Mouse (Mus musculus) adrenal gland, adult 2 months (tissue): ENCODE results near the gene Kcnma1. TPM values are rescaled to one million over a fixed set of nuclear protein-coding genes. Genes with fewer than 3 reads are reported as not detected.

Experiments used
- DNase-seq: peaks from one replicate; pipeline ENCODE4 v3.0.0; 2021
- long read RNA-seq: library from polyadenylated mRNA; stranded (forward); transcript quantifications from one replicate; pipeline ENCODE4 v2.0.0, GENCODE M21; 2021
- polyA plus RNA-seq: library from polyadenylated mRNA; depleted of rRNA; stranded (reverse); fragments of >200 nt; gene quantifications from 2 replicates; pipeline ENCODE4 v1.2.3, GENCODE M21; 2012; rRNA removed
- total RNA-seq, 2 experiments: library from RNA; stranded (reverse); gene quantifications; 2 replicates each; pipeline ENCODE4 v1.2.3; 2021

Kcnma1 gene
- total RNA-seq: 10 to 100 TPM; 48.9 to 77.4 TPM
- 24.0 and 27.6 TPM in 2 replicates for polyA plus RNA-seq
- long read RNA-seq, partial matches to known transcripts: 13 of 16 reads
- long read RNA-seq, other reads (novel, unspliced or antisense): 3 of 16 reads

DNA sequence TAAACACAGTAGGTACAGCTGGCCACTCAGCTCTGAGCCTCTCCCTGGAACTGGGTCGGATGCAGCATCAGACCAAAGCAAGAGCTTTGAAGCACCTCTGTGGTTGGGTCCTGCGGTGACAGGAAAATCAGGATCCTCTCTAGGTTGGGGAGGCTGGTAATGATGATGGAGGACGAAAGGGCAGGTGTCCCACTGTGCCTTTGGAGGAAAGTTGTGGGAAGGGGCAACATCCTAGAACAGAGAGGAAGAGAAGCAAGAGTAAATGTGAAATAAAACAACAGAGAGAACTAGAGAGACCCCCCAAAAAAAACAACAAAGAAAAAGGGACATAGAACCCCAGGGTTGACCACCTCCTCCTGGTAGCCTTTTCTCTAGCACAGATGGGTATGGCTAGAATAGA, at the start of gene Kcnma1:
Gene Kcnma1 (minus strand): TSS at position 101 of the 400 bp plus-strand sequence.
- DNase-seq: no peak

DNA sequence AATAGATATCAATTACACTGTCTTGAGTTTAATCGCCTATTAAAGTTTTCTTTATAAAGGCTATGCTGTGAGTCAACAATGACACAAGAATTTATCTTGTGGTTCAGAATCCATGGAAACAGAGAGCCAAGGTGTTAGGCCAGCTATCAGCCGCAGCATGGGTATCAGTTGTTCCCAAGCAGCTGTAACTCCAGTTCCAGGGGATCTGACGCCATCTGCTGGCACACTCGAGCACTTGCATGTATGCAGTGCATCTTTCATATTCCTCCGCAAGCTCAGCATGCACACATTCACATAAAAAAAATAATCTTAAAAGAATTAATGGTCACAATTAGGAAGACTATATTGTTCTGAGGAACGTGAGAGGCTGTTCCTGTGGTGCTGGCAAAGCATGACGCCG, 45.5 kb upstream of the Kcnma1 start:
- peak; percentile 48 for DNase-seq

DNA sequence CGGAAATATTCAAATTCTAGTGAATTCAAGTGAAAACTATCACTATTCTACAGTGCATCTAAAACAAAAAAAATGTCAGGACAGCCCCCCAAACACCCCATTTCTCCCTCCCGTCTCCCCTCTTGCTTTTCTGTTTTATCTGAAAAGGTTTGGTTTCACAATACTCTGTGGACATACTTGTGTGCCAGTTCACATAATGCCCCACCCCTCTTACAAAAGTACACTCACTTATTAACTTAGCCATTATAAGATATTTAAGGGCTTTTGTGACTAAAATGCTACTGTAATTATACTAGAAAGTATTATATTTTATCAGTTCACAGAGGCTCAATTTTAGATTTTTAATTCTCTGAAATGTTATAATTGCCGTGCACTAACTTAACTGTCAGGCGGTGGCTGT, 45.0 kb upstream of the Kcnma1 start:
- DNase-seq: no peak

DNA sequence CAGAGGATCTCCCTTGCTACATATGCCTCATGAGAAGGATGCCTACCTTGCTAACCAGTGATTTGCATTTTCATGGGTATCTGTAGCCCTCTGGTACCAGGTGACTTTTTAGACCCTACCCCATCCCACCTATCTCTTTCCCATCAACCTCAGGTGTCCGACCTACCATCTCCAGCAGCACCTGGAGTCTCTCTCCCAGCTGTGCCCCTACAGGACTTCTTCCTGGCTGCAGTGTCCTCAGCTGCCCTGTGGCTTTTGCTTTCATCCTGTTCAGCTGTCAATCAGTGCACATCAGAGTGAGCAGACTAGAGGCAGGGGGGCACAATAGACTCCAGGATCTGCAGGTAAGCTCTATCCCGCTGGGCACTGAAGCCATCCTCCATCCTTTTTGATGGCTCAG, 37.5 kb upstream of the Kcnma1 start:
- no peak for DNase-seq

DNA sequence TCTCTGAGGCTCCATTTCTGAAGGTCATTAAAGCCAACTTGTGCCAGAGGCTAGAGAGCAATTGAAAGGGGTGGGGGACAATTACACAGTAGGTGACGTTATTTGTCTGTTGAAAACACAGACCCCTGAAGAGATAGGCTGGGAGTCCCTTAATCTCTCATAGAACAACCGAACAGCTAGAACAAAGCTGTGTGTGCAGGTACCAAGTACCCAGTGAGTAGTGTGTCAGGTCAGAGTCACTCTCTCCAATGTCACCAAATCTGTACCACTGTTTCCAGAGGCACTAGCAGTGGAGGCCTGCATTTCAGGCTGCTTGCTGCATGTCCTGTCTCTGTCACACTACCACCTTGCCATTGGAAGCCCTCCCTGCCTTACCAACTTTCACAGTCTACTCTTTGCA, 22.3 kb upstream of the Kcnma1 start:
- peak; percentile 14 for DNase-seq

DNA sequence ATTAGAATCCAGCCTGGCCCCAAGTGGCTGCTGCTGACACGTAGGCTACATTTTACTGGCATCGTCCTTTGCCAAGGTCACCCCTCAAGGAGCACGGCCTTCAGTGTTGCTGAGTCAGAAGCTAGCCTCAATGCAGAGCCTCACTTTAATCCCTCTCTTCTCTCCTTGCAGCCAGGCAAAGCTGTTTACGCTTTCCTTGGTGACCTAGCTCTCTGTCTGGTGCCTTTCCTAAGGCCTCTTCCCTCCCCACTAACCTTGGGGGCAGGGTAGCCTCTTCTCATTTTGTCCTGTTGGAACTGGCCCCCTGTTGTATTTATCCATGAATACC, 21.9 kb upstream of the Kcnma1 start:
- DNase-seq: peak; percentile 87

DNA sequence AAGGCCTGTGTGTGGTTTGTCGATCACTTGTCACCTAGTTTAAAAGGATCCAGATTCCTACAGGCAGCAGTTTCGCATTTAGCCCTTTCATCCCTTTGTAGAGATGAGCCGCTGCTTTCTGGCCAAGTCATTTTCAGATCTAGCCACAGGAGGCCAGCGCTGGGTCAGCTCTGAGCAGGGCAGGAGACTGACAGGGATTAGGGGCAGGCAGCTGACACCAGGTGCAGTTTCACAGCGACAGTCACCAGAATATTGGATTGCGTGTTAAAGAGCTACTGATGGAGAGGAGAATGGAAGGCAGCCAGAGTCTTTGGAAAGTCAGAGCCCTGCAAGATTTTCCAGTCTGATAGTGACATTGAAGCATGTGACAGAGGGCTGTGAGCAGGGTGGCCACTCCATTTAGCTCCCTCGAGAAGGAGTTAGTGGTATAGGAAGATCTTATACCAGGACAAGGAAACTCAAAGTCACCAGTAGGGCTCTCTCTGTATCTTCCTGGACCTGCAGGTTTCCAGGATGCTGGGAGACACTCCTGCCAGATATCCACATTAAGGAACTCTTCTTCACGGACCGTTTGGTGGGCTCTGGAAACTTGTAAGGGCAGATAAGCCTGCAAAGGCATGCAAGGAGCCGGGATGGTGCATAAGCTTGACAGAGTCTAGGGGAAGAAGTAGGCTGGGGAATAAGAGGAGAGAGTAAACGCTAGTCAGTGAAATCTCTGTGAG, 21.4 kb upstream of the Kcnma1 start:
- peak; percentile 56 for DNase-seq

DNA sequence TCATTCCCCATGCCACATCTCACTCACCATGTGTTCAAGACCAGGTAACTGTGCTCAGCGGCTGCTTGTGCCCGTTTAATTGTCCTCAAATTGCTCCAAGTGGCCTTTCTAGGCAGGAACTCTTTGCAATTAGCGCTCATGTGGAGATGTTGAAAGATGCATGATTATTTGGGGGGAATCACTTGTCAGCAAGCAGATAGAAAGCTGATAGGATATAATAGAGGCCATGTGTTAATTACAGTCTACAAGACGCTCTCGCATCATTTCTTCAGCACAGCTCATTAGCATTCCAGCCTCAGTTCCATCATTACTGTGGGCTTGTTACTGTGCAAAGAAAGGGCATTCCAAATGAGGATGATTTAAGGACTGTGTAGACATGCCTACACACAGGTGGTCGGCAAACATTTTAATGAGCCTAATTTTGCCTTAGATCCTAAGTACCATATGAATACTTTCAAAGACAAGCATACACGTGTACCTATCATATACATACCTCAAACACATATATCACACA, 18.6 kb upstream of the Kcnma1 start:
- DNase-seq: no peak

DNA sequence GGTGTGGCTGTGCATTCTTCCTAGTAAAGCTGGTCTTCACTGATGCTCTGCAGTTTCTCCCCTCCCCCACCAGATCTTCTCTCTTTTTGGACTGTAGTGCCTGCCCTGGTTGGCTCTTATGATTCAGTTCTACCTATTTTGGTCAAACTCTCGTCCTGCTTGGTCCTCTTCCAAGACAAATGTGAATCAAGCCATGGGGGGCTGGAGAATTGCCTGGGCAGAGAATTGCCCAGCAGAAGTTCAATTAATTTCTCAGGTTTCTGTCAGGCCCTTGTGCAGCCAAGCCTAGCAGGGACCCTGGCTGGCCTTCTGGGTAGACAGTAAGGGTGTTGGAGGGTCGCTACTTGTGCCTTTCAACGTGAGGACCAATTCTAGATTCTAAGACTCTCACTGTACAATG, 17.9 kb upstream of the Kcnma1 start:
- no peak for DNase-seq

DNA sequence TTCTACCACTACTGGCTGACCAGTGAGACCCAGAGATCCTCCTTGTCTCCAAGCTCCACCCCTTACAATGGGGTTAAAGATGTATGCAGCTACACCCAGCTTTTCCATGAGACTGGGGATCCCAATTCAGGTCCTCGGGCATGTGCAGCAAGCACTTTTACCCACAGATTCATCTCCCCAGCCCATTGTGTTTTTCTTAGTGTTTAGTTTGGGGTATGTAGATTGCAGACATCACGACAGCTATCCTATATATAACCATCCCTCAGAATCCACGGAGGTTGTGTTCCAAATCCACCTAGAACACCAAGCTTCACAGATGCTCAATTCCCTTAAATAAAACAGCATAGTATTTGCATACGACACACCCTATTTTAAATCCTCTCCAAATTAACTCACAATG, 6.4 kb upstream of the Kcnma1 start:
- DNase-seq: no peak

DNA sequence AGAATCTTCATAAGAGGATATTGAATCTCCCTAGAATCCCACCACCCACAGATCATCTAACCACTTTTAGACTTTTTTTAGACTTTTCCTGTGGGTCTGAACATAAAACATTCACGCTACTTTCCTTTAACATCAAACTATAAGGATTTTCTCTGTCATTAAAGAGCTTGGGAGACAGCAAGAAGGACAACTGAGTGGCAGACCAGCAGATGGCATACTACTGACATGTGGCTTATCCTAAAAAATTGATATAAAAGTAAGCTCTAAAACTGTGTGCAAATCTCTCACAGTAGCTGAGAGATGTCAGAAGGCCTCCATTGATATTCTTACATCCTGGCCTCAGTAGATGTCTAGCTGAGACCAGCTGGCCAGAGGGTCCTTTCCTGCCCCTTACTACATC, 4.3 kb downstream of the Kcnma1 start:
- DNase-seq: no peak

DNA sequence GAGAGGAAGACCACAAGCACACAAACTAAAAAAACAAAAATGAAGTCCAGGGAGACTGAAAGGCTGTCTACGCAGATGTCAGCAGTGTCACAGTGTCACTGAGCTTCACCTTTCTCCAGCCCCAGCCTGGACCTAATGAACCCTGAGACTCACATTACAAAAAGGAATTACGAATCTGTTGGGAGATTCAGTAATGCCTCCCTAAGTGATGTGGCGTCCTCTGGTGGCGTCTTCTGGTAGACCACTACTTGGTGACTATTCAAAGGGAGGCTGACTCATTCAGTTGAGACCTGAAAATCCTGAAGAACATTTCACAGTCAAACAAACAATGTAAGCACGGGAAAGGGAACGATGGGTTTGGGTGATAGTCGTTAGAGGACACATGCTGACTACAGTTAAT, 6.0 kb downstream of the Kcnma1 start:
- peak; percentile 87 for DNase-seq

DNA sequence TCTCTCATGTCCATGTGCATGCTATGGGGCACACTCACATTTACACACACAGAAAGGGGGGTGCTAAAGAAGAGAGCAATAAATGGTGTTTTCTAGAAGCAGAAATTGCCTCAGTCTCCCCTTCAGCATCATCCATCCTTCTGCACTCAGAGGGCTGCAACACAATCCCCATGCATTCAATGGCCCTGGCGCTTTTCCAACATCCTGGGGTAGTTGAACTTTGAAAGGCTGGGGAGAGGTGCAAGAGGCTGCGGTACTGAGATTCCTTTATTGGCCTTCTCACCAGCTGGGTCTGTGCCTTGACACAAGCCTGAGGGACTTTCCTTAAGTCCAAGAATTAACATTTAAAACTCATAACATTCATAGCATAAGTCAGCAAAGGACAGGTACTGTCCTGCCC, 8.0 kb downstream of the Kcnma1 start:
- DNase-seq: no peak

DNA sequence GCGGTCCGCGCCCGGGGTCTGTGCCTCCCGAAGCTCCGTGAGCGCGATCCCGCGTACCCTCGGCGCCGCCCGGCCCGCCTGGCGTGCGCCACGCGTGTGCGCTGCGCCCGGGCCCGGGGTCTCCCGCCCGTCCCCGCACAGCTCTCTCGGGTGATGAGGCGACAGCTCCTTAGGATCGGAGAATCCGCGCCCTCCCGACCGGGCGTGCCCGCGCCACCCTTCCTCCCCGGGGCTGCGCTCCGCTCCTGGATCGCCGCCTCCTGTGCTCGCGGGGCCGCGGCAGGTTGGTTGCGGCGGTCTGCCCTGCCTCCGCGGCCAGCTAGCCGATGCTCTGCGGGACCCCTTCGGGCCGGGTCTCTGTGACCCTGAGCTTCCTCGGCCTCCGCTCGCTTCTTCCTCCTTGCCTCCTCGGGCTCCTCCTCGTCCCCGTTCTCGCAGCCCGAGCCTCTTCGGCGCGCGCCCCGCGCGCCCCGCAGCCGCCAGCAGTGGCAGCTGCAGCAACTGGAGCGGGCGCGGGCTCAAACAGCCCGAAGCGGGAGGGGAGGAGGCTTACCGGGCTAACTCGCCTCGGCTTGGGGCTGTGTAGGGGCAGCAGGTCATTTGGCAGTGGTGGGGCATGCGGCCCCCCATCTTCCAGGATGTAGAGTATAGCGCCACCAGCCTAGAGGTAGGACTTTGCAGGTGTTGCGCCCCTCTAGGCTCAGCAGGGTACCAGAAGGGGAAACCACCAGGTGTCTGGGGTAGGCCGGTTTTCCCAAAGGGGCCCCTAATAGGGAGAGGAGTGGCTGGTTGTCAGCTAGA, 9.6 kb downstream of the Kcnma1 start:
- peak; percentile 79 for DNase-seq

DNA sequence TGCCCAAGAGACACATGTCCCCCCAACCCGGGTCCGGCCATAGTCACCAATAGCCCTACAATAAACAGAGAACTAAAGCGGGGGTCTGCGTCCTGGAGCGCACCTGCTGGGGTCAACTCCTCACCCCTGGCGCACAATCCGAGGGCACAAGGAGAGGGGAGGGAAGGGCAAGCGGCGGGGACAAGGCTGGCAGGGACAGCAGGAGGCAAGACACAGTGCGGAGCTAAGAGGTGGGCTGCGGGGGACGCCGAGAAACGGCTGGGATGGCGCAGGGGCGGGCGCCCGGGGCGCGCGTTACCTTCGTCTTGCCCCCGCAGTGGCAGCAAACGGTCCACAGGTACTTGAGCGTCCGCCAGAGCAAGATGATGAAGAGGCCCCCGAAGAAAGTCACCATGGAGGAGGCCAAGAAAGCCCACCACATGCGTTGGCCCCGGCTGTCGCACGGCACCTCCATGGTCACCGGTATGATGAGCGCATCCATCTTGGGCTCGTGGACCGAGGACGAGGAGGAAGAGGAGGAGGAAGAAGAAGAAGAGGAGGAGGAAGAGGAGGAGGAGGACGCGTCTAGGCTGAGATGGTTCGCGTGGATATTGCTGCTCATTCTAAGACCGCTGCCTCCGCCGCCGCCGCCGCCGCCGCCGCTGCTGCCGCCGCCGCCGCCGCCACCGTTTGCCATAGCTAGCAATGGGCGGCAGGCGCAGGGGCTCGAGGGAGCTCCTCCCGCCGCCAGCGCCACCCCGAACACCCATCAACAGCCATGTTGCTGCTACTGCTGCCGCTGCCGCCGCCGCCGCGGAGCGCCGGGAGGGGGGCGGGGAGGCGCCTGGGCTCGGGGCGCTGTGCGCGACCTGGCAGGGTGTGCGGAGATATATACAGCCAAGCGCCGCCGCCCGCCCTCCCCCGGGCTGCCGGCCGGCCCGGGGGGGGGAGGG, 10.6 kb downstream of the Kcnma1 start:
- DNase-seq: peak; percentile 82

DNA sequence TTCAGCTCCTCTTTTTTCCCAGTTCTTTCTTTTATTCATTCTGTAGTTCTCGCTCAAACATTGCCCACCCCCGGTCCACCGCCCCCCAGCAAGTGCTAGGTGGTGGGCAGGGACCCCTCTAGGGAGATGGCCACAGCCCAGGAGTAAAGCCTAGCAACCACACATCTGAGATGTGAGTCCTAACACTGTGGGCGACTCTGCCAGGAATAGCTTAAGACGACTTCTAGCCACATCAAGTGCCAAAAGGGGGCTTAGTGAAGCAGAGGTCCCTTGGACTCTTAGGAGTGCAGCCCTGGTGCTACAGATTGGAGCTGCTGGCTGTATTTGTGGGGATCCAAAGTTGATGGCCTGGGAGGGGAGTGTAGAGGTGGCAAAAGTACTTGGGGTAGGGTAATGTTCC, 11.6 kb downstream of the Kcnma1 start:
- DNase-seq: no peak

DNA sequence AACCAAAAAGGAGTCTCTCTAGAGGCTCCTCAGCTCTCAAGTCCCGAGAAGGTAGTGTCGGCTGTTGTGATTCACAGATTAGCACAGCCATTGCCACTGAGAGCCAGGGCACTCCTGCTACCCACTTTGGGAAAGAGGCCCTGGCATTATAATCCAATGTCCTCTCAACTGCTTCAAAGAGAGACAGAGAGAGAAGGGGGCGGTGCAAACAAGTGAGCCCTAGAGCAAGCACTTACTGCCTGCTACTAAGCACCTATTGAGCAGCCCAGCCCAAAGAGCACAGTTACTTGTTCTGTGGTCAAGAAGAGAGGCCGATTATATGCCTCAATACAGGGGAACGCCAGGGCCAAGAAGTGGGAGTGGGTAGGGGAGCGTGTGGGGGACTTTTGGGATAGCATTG, 16.4 kb downstream of the Kcnma1 start:
- DNase-seq: no peak

DNA sequence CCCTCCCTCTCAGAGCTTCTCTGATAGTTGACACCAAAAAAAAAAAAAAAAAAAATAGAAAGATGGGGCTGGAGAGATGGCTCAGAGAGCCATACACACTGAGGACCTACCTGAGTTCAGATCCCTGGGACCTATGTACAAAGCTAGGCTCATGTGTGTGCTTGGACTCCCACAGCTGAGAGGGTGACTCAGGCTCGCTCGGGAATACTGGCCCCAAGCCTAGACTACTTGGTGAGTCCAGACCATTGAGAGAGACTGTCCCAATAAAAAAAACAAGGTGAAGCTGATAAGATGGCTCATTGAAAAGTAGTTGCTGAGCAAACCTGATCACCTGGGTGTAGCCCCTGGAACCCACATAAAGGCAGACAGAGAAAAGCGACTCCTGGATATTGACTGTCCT, 18.5 kb downstream of the Kcnma1 start:
- DNase-seq: peak; percentile 60

DNA sequence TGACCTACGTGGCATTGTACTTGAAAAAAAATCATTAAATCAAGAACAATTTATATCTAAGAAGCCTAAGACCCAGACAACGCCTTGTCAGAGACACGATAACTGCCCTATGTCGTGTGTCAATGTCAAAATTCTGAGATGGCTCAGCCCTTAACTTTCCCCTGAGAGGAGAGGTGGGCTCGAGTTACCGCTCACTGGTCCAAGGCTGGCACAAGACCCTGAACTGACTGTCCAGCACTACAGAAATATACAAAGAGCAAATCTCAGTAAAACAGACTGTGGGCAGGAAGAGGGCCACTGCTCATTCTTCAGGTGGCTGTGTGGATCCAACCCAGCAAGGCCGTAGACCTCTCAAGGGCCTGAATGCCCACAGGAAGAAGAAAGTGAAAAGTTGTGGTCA, 23.4 kb downstream of the Kcnma1 start:
- DNase-seq: no peak

DNA sequence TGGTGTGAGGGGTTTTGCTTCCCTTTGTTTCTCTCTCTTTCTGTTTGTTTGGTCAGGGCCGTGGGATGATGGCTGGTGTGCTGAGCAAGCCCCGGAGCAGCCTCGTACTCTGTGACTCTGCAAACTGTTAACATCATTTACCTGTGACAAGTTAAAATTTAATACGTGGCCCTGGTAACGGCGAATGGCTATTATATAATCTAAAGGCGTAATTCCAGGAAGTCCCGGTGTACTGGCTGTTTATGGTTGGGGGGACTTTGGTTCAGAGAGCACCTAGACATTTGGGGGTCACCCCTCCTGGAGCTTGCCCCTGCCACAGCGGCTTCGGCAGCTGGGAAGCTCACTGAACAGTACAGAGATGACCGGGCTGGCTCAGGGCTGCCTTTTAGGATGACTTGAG, 24.6 kb downstream of the Kcnma1 start:
- no peak for DNase-seq

DNA sequence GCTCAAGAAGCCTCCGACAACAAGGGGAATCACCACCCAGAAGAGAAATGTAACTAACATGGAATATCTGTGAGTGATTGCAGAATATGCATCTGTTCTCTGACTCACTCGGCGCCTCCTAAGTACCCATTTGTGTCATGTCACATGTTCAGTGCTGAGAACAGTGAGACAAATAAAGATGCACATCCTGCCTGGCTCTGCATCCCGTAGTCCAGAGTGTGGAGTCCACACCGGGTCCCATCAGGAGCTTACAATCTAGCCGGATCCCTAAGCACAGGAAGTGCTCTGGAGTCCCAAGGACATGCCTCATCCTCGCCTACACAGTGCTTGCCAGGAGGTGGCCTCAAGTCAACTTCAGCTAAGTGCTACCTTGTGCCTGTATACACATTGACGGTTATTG, 32.1 kb downstream of the Kcnma1 start:
- DNase-seq: no peak

DNA sequence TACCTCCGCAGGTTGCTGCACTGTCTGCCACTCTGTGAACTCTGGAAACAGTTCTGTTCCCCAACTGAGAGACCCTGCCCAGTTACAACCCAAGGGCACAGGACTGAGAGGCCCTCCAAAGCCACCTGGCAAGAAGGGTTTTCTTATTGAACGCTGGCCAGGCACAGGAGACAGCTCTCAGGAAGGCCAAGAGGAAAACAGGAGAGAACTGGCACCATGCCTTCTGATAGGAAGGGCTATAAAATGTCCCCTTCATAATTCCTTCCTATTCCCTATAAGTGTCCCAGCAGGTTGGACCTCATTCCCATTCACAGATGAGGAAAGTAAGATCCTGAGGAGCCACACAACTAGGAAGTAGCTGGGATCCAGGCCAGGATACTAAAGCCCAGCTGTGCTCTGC, 39.6 kb downstream of the Kcnma1 start:
- no peak for DNase-seq
